Mouse (Mus musculus): ENCODE measurements around the gene Phldb2.

DNA sequence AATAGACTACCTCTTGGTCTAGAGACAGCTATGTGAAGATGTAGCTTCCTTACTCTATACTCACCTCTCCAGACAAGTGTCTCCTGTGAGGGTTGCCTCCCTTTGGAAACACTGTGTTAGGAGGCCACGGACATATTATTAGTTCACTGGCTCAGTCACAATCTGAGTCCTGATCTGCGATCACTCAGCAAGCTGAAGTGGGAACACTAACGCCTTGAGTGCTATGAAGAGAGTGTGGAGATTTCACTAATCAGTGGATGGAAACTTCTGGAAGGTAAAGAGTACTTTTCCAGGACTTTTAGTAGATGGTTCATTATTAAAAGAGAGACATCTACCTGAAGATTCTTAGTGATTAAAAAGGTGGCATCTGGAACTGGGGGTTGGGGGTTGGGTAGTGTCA lies 54.9 kb downstream of the Phldb2 start:
- no peak for TF ChIP-seq GATA1 (IDR thresholded peaks at IDR 0.05; ENCODE audit: borderline replicate concordance, low read length)
- no peak for TF ChIP-seq FLI1 (IDR thresholded peaks at IDR 0.05; ENCODE audit: low read length)
